Mouse (Mus musculus) CD4-positive, CD25-positive, alpha-beta regulatory T cell, adult 9 weeks (primary cell): ENCODE data around the gene Olfr1131. TPM values are rescaled to one million over a fixed set of nuclear protein-coding genes. Genes with fewer than 3 reads are reported as not detected.

ENCODE experiments used
- polyA plus RNA-seq: library from polyadenylated mRNA; unstranded; fragments of 100-300 nt; shearing (Covaris generic); gene quantifications from one replicate; pipeline ENCODE4 v1.2.1, GENCODE M21; 2017

The Olfr1131 gene
- polyA plus RNA-seq: not detected

GRCm38 (mm10) chr2:87626804-87627203 is at the start of gene Olfr1131:
Olfr1131 (plus strand) TSS chr2:87627104.

GRCm38 (mm10) chr2:87605912-87606311 is 21.0 kb upstream of the Olfr1131 start, which contains the start of gene Olfr1130:
Olfr1130 (plus strand) TSS chr2:87606212.

GRCm38 (mm10) chr2:87637435-87637834 is 10.5 kb downstream of the Olfr1131 start, which contains the start of gene Olfr1132:
Olfr1132 (minus strand) TSS chr2:87637535.

GRCm38 (mm10) chr2:87647274-87647673 is 20.4 kb downstream of the Olfr1131 start, which contains the start of gene Olfr1133:
Olfr1133 (minus strand) TSS chr2:87647374.

GRCm38 (mm10) chr2:87658360-87658759 is 31.5 kb downstream of the Olfr1131 start, which contains the start of gene Olfr1134:
Olfr1134 (minus strand) TSS chr2:87658460.

GRCm38 (mm10) chr2:87673564-87673963 is 46.7 kb downstream of the Olfr1131 start, which contains the start of gene Olfr1135:
Olfr1135 (minus strand) TSS chr2:87673664.

Other genes starting within 250 kb of the Olfr1131 start
- not detected for gene Olfr1122, start 241.3 kb upstream of the Olfr1131 start, polyA plus RNA-seq
- gene Olfr1123, start 210.5 kb upstream of the Olfr1131 start, polyA plus RNA-seq: not detected
- not detected for gene Olfr1124, start 196.8 kb upstream of the Olfr1131 start, polyA plus RNA-seq
- gene Olfr1126, start 173.1 kb upstream of the Olfr1131 start, polyA plus RNA-seq: not detected
- not detected for gene Pramel7, start 130.0 kb upstream of the Olfr1131 start, polyA plus RNA-seq
- gene Pramel6, start 120.5 kb upstream of the Olfr1131 start, polyA plus RNA-seq: not detected
- not detected for gene Olfr153, start 95.3 kb upstream of the Olfr1131 start, polyA plus RNA-seq
- not detected for gene Olfr1128, start 81.6 kb upstream of the Olfr1131 start, polyA plus RNA-seq
- gene Olfr1129, start 53.2 kb upstream of the Olfr1131 start, polyA plus RNA-seq: not detected
- gene Olfr1130, start 20.9 kb upstream of the Olfr1131 start, polyA plus RNA-seq: not detected
- gene Olfr1132, start 10.4 kb downstream of the Olfr1131 start, polyA plus RNA-seq: not detected
- gene Olfr1133, start 20.3 kb downstream of the Olfr1131 start, polyA plus RNA-seq: not detected
- gene Olfr1134, start 31.4 kb downstream of the Olfr1131 start, polyA plus RNA-seq: not detected
- gene Olfr1135, start 46.6 kb downstream of the Olfr1131 start, polyA plus RNA-seq: not detected
- gene Olfr1136, start 66.8 kb downstream of the Olfr1131 start, polyA plus RNA-seq: not detected
- not detected for gene Olfr1137, start 86.1 kb downstream of the Olfr1131 start, polyA plus RNA-seq
- gene Olfr1138, start 112.9 kb downstream of the Olfr1131 start, polyA plus RNA-seq: not detected
- not detected for gene Olfr1140, start 116.6 kb downstream of the Olfr1131 start, polyA plus RNA-seq
- gene Olfr1141, start 126.9 kb downstream of the Olfr1131 start, polyA plus RNA-seq: not detected
- not detected for gene Olfr152, start 152.4 kb downstream of the Olfr1131 start, polyA plus RNA-seq
- gene Olfr1143, start 173.5 kb downstream of the Olfr1131 start, polyA plus RNA-seq: not detected
- not detected for gene Olfr1145, start 182.7 kb downstream of the Olfr1131 start, polyA plus RNA-seq
- gene Olfr1148, start 203.4 kb downstream of the Olfr1131 start, polyA plus RNA-seq: not detected
- gene Olfr1150-ps1, start 216.9 kb downstream of the Olfr1131 start, polyA plus RNA-seq: not detected
- not detected for gene Olfr1151, start 228.8 kb downstream of the Olfr1131 start, polyA plus RNA-seq
- 0.04 TPM for gene Olfr1152, start 239.4 kb downstream of the Olfr1131 start, polyA plus RNA-seq